Mouse (Mus musculus): Measurements from ENCODE around the gene Npnt.

DNA sequence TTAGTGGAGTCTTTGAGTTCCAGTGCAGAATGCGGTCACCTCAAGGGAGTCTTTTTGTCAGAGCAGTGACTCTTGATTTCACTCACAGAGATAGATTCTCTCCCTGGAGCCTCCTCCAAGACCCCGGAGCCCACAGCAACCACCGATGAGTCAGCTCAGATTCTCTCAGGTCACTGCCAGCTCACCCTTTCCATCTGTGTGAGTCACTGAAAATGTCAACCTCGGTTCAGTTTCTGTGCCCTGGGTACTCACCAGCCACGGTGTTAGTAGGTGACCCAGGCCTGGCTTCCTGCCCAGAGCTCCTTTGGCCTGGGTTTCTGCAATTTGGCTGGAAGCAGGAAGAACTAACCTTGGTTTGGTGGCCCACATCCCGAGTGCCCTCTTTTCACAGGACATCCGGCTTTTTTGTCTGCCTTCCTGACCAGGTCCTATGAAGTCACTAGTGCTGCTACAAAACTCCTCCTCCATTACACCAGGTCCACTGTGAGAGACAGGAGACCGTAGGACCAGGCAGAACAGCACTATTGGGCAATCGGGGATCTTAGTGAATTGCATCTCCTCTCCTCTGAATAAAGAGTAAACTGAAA lies 78.7 kb downstream of the Npnt start:
- TF ChIP-seq CTCF (conservative IDR thresholded peaks at IDR 0.05; ENCODE audit: insufficient read depth, insufficient read length, low read depth, low read length), result no peak
- no peak for TF ChIP-seq POLR2A (IDR thresholded peaks at IDR 0.05; ENCODE audit: low read depth, low read length)
